ENCODE assay signal across 16 mouse cellular contexts in genomic region chr12:40280596-40281325, GRCm38 (mm10). TPM values are rescaled to one million over a fixed set of nuclear protein-coding genes. Genes with fewer than 3 reads are reported as not detected.
DNase-seq lines count a peak whose midpoint lies in the region.
"Had no signal": no experiment of that assay in that cellular context is flagged by ENCODE, and none has a peak within 500 bp of the region (broad histone marks: within the 10 kb centered on the region; RNA-seq: fewer than 3 reads in every experiment).

No protein-coding gene starts in this region.

- DNase-seq in kidney, adult 18-20 months = peak; percentile 11
- no peak for DNase-seq in kidney, postnatal 10 days
- DNase-seq in kidney, adult 9 months = peak; percentile 88
- DNase-seq in kidney, postnatal 4 days = no peak
- peak; percentile 48 for DNase-seq in kidney, postnatal 14 days
- DNase-seq in urinary bladder, postnatal 4 days (ENCODE audit: low spot score in 2 of 2) = no peak
- DNase-seq in left cerebral cortex, adult 8-10 months (ENCODE audit: low spot score in 2 of 2) = no peak
- DNase-seq: adrenal gland, postnatal 10 days; adrenal gland, postnatal 36 days; B cell, adult 2 months; cerebellum, adult 18-20 months; cerebellum, adult 9-10 months; cerebellum, postnatal 14 days; gastrocnemius, postnatal 10 days; gastrocnemius, postnatal 36 days; heart, adult 11 months had no signal

RNA-seq across cellular contexts. Expression of gene Ifrd1, which starts 32.5 kb away (rescaled TPM):
- 10 to 100 TPM; 73.2 to 98.4 (median 90.6) TPM for total RNA-seq in left cerebral cortex, adult 8-10 months (2022)

Comparison
In these comparisons a context has a peak if more than half of its experiments do, and no peak if none do; other contexts are left out.
1. DNase-seq: peak in kidney, adult 18-20 months (single experiment), kidney, adult 9 months (single experiment) and kidney, postnatal 14 days (single experiment); none in kidney, postnatal 10 days (single experiment), kidney, postnatal 4 days (0 of 2), urinary bladder, postnatal 4 days (0 of 2) and left cerebral cortex, adult 8-10 months (0 of 2).